Mouse (Mus musculus): ENCODE measurements around the gene Adarb1.
A peak's percentile ranks its signal among the peaks of the same experiment; 100 is the strongest.

The Adarb1 gene

DNA sequence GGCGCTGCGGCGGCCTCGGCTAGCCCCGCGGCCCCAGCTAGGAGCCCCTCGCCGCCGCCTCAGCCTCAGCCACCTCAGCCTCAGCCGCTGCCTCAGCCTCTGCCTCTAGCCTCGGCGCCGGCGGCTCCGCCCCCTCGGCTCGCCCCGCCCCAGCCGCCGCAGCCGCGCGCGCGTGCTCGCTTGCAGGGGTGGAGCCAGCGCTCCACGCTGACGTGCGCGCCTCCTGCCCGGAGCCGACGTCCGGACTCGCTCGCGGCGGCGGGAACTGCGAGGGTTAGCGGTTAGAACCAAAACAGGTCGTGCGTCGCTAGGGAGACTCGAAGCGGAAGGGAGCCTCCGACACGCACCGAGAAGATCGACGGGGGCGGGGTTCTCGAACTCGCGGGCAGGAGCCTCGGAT is at the start of gene Adarb1:
TSS of gene Adarb1 (minus strand) at position 133 of the 400 bp plus-strand sequence.
- peak; percentile 80 for DNase-seq (ENCODE audit: low read depth, low spot score)

DNA sequence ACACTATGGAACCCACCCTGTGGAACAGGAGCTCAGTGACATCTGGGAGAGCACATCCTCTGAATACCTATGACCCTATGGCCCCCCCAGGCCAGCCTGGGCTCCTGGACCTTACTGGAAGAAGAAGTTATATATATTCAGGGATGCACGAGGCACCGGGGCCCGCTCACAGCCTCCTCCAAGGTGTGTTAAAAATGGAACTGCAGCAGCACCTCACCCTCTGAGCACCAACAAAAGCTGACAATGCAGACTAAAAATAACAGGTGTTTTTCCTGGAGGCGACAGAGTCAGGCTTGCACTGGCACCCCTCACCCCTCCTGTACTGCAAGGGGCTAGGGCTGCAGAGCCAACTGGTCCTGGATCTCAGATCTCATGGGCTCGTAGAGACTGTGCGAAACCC is 49.3 kb upstream of the Adarb1 start:
- DNase-seq (ENCODE audit: low read depth, low spot score), result no peak

DNA sequence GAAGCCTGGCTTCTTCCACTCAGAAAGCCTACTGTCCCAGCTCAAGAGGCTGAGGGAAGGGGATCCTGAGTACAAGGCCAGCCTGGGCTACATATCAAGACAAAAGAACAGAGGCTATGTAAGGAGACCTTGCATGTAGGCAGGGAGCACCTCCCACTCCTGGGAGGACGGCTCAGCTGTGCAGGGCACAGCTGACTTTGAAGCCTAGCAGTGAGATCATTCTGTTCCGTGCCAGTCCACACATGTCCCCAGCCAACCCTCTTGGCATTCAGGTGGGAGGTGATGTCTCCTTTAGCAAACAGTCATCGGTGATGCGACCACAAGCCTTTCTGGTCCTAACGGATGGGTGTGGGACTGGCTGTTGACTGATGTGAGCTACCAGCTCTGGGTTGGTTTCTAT is 47.8 kb upstream of the Adarb1 start:
- no peak for DNase-seq (ENCODE audit: low read depth, low spot score)

DNA sequence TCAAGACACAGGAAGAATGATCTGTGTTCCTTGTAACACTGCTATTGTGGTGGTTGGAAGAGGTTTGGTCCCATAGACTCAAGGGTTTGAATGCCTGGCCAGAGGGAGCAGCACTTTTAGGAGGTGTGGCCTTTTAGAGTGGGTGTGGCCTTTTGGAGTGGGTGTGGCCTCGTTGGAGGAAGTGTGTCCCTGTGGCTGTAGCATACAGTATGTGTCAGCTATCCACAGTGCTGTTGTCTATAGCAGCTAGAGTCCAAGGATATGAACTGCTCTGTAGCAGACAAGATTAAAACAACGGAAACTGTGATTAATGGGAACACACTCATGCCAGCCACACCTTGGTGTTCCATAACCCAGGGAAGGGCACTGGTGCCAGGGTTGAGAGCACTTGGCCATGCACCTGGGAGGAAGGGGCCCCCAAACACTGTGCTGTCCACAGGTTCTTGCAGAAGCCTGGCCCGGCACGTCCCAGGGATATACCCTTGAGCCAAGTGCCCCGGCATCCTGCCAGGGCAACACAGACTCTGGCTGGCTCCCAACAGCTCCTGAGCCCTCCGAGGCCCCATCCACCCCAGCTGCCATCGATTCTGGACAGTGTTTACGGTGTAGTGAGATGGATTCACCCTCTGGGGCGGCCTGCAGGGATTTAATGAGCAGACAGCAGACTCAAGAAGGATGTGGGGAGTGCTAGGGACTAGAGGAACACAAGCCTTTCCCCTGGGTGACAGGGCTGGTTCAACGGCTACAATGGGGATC is 46.3 kb upstream of the Adarb1 start:
- DNase-seq (ENCODE audit: low read depth, low spot score), result no peak

DNA sequence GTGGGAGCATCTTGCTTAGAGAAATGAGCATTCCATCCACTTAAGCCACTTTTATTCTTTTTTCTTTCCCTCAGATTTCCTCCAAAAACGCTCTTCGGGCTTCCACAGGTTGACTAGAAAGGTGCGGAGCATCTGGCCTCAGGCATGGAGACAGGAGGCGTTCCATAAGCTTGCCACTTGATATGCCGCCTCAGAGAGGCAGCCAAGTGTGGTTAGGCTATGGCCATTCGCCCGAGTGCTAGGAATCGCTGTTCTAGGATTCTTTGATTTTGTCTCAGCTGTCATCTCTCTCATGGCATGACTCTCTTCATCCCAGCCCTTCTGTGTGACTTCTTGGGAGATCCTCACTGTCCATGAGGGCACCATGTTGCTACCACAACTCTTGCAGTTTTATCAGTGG is 43.1 kb upstream of the Adarb1 start:
- DNase-seq (ENCODE audit: low read depth, low spot score), result no peak

DNA sequence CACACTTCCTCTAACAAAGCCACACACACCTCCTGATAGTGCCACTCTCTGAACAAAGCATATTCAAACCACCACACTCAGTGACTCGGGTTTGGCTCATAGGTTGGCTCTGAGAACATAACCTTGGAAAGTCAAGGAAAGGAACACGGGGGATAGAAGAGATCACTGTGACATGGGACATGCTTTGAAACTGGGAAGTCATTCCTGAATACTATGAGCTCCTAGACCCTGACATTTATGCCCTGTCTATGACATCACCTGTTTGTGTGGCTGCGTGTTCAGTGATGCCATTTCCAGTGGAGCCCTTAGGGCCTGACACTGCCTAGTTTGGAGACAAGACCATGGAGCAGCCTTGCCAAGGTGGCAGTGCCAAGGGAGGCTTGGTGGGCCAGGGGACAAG is 39.6 kb upstream of the Adarb1 start:
- no peak for DNase-seq (ENCODE audit: low read depth, low spot score)

DNA sequence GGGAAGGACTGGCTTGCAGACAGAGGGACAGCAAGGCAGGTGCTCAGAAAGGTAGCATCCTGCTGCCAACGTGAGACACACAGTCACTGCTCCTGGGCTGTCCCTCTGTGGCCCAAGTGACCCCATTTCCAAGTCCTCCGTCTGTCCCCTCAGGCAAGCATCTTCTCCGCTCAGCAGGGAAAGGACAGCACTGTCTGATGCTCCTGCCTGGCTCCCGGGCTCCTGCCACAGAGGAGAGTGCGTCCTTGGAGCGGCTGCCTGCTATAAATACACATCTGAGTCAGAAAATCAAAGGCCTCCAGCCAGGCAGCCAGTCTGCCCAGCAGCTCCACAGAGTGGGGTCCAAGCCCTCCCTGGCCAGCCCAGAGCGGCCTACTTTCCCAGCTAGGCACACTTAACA is 38.4 kb upstream of the Adarb1 start:
- DNase-seq (ENCODE audit: low read depth, low spot score), result peak; percentile 60

DNA sequence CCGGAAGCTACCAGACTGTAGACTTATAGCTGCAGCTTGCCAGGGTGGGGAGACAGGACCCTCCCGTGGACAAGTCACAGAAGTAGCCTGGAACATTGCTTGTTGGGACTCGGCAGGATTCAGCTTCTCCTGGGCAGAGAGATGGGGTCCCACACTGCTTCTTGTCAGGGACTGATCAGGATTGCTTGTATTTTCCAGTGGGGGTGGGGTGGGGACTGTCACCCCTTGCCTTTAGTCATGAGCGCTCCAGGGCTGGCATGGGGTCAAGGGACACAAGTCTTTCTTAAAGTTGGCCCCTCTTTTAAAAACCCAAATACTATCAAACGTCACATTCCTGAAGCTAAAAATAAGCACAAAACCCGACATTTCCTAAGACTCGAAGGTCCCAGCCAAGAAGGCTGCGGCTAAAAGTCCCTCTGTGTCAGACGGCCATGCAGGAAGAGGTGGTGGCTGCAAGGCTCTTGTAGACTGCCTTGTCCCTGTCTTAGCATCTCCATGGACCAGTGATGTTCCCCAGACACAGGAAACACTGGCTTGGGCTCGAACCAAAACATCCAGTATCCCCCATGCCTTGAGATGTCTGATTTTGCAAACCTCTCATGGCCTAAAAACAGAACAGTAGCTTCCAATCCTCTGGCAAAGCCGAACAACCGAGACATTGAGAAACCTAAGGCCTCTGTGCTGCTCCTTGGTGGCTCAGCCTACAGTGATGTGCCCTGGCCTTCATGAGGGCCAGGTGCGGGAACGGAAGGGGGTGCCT is 37.4 kb upstream of the Adarb1 start:
- DNase-seq (ENCODE audit: low read depth, low spot score), result no peak

DNA sequence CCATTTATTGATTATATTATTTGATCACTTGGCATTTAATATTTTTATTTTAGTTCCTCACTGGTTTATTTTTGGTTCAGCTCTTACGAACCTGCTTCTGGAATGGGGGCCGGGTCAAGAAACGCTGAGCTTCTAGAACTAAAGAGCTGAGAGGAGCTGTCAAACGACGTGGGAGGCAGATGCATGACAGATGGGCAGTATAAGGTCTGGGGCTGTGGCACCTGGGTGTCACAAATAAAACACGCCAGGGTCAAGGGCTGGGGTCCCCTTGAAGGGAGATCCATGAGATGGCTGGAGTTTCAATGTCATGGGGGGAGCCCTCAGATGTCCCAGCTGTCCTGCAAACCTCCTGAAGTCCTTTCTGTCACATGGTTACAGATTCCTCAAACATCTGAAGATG is 36.7 kb upstream of the Adarb1 start:
- no peak for DNase-seq (ENCODE audit: low read depth, low spot score)

DNA sequence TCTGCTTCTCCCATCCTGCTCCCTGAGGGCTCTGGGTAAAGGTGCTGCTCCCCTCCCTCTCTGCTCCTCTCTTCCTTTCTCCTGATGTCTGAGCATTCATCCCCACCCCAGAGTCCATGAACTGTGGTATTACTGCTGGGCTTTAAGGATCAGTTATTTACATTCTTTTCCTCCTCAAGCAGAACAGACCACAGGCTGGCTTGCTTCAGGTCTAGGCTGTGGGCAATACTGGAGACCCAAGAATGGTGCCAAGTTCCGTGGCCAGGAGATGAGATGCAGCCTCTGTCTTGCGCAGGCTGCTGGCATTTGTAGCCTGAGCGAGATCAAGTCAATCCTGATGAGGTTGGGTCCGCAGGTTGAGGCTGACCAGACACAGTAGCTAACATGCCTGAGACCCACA is 33.8 kb upstream of the Adarb1 start:
- DNase-seq (ENCODE audit: low read depth, low spot score), result no peak

DNA sequence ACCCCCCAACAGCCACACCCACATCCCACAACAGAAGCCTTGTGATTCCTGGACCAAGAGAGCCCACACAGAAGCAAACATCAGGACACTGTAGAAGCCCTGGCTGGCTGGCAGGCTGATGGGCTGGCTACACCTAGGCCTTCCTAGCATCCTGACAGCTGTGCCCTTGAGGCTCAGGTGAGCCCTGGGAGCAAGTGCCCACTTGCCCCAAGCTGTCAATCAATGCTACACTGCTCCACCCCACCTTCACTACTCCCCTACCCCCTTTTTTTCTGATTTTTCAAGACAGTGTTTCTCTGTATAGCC is 32.0 kb upstream of the Adarb1 start:
- no peak for DNase-seq (ENCODE audit: low read depth, low spot score)

DNA sequence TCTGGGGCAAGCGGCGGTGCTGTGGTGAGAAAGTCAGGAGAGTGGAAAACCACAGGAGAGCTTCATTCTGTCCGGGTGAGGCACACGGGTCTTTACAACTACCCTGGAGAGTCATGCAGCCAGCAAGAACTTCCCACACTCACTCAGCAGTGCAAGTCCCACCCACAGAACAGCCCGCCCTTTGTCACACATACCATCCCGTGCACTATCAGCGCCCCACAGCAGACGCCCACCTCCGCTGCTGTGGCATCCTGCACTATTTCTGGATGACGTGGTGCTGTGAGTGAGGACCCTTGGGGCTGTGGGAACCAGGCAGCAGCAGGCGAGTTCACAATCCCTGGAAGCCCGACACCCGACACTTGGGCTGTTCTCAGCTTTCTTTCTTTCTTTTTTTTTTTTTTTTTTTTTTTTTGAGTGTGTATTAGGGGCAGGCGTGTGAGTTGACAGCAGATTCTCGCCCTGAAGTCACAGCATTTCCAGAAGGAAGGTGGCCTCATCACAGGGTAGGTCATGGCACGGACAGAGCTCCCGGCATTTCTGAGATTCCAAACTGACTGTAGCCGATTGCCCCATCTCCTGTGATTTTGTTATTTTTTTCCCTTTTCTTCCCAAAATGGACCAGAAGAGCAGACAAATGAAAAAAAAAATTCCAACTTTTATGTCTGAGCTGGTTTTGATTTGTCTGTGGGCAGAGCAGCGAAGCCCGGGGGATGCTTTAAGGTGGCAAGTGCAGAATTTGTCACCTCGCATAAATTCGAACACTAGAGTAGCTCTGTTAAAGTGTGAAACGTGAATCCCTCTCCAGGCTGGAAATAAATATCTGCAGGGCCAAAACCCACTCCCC is 31.5 kb upstream of the Adarb1 start:
- DNase-seq (ENCODE audit: low read depth, low spot score), result no peak

DNA sequence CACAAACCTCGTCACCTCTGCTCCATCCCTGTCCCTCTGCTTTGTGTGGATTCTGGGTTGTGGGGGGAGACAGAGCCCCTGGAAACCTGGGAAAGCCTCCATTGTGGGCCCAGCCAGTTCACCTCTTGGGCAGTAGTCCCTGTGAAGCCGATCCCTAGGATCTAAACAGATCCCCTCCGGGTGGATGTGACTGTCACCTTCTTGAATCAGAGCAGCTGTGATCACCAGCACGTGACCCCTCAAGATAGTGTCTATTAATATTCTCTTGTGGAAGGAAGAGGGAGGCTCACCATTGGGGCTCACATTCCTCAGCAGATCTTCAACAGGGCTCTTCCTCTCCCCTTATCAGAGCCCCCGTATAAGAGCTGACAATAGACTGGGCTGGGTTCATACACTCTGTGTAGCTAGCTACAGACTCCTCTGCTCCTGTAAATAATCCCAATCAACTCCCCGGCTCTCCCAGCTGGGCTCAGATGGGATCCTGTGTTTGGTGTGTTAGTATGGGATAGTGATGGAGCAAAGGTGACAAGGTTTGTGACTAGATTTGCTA is 30.7 kb upstream of the Adarb1 start:
- no peak for DNase-seq (ENCODE audit: low read depth, low spot score)

DNA sequence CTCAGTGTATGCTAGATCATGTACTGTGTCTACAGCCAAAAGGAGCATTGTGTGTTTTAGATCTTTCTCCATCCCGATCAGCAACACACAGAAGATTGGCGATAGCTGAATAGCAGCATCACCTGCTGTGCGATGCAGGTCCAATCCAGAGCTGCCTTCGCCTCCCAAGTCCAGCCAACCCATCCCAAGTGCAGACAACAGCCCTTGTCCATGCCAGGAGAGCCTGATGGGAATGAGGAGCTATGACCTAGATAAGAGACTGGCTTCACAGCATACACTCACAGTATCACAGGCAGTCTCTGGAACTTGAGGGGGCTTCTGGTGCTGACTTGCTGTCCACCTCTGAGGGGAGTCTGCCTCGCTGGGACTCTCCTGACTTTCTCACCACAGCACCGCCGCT is 30.1 kb upstream of the Adarb1 start:
- DNase-seq (ENCODE audit: low read depth, low spot score), result no peak

DNA sequence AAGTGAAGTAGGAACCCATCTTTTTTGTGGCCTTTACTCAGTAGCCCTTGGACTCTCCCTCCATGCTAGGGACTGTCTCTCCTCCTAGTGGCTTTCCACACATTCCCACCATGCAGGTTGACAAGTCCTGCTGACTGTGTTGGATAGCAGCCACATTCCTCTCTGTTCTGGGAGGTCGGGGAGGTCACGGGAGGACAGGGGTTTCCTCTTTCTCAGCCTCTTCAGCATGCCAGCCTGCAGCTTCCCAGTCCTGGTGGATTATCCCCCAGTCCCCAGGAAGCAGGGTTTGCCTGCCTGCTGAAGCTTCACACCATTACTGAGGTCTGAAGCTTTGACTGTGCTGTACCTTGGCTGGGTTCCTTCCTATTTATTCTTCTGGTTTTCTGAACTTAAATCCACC is 29.7 kb upstream of the Adarb1 start:
- DNase-seq (ENCODE audit: low read depth, low spot score), result no peak

DNA sequence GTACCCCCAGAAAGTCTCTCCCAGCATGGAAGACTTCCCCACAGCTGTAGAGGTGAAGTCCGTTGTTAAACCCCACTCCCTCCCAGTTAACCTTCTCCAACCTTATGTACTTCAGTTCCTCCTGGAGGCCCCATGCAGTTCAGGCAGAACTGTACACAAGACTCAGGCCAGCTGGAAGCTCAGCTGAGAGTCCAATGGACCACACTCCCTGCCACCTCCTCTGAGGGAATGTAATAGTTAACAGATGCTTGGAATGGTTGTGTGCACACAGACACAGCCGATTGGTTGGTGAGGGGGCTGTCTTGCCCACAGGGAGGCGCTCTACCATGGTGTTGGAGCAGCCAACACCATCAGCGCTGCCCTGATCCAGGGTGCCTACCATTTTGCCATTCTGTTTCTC is 24.2 kb upstream of the Adarb1 start:
- no peak for DNase-seq (ENCODE audit: low read depth, low spot score)

DNA sequence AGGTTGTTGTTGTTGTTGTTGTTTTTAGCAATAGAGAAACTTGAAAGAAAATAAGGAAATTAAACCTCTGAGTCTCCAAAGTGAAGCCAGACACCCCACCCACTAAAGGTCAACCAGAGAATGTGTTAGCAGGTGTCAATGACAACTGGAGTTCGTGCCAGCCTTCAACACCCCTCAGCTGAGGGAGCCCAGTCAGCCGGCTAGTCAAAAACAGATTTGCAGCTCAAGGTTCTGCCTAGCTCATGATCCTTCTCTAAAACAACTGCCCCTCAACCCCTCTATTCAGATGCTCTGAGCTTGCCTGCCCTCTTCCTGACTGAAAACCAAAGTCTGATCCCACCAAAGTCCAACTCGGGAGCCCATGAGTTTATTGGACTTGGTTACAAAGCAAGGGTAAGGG is 23.7 kb upstream of the Adarb1 start:
- DNase-seq (ENCODE audit: low read depth, low spot score), result no peak

DNA sequence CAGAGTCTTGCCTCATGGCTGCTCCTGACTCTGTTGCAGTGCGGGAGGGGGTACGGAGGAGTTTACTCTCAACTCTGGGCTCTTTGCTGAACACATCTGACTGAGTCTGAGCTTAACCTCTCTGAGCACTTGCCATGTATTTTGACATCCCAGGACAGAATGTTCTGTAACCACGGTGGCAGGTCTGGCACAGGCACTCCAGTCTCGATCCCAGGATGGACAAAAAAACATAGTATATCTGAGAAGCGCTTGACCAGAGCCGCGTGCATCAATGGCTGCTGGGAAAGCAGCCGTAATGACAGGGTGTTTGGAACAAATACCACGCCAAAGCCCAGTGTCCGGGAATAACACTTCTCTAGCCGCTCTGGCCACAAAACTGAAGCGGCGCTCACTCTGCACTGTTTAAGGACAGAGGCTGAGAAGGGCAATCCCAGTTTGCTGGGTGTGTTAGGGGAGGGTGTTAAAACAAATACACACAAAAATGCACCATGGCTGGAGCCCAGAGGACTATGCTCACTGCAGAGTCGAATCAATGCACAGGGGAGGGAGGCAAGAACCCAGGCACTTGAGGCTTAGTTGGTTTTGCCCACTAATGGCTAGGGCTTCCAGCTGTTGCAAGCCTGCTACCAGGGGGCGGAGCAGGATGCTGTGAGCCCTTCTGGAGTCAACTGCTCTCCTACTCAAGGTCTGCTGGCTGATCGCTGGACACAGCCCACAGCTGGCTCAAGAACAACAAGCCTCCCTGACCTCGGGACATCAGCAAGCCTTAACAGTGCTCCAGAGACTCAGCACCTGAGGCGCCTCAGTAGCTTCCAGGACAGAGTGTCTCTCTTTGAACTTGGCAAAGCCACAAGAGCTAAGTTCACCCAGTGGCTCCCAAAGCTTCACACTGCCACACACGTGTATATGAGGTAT is 23.0 kb upstream of the Adarb1 start:
- peak; percentile 83 for DNase-seq (ENCODE audit: low read depth, low spot score)

DNA sequence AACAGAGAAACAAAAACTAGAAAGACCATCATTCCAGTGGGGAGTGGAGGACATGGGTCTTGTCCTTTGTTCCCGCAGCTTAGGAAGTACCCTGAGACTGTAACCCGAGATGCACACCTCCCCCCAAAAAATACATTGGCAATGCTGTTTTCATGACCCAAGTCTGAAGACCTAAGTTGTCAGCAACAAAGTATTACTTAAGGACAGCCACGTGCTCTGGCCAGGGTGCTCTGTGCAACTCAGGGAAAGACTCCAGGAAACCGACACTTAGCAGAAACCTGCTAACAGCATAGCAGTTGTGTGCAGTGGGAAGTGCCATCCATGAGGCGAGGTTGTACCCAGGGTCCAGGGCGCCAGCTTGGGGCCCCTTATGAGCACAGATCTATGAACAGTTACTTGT is 22.2 kb upstream of the Adarb1 start:
- peak; percentile 46 for DNase-seq (ENCODE audit: low read depth, low spot score)

DNA sequence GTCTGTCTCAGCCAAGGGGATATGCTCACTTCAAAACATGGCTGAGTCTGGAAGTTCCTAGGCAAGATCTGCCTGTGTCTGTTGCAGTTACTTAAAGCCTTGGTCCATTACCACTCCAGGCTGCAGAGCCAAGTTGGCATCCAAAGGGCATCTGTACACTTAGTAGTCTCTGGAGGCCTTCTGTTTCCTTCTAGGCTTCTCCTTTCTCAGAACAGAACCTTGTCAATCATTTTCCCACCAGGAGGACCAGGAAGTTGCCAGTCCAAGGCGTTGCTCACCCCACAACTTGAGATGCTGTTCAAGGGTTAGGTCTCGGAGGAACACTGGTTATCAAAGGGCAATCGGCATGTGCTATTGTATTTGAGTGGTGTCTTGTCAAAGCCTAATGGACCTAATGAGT is 21.0 kb upstream of the Adarb1 start:
- no peak for DNase-seq (ENCODE audit: low read depth, low spot score)

DNA sequence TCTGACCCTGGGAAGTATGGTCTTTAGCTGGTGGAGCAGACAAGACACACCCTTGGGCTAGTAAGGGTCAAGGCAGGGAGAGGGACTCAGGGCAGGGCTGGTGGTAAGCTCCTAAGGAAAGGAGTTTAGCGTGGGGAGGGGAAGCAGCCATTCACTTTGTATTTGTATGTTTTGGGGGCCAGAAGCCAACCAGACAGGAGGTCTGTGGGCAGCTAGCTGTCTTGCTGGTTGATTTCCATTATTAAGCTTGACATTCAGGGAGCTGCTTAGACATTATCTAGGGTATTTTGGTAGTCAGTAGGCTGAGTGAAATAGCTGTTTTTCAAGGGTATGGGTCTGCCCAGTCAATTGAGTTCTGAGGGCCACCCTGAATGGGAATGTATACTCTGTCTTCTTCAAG is 20.0 kb upstream of the Adarb1 start:
- no peak for DNase-seq (ENCODE audit: low read depth, low spot score)
